Mouse (Mus musculus): ENCODE data around the gene Cachd1. TPM values are rescaled to one million over a fixed set of nuclear protein-coding genes. Genes with fewer than 3 reads are reported as not detected.

The Cachd1 gene
- 20.6 and 24.5 TPM in 2 replicates for polyA plus RNA-seq (2016; fragmentation: Nextera tagmentation; extraction: Ambion mirVana)

DNA sequence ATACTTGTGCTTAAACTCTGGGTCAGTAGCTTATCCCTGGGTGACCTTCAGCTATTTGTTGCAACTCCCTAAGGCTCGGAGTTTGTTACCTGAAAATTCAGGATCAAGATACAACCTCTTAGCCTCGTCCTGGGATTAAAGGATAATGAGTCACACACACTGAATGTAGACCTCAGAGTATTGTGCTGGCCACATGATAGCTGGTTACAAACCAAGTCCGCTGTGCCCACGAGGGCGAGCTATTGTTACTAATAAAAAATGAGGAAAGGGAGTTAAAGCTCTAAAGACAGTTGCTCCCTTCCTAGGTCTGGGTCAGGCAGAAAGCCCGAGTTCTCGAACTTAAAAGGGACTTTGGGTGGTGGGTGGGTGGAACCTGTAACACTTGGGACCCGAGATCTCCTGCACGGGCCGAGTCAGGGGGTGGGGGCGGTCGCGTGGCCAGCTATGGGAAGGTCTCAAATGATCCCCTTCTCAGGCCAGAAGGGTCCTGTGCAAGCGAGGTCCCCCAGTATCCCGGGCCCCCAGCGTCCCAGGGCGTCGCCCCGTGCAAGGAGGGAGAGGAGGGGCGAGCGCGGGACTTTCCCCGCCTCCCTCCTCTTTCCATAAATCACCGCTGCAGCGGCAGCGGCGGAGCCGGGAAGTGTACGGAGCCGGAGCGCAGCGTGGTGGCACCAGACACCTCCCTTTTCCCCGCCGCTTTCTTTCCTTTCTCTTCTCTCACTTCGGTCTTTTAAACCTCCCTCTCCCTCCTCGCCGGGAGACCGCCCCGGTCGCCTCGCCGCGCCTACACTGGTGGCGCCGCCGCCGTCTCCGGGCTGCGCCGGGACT, at the start of gene Cachd1:
Cachd1 (plus strand) TSS at position 633 of the 828 bp plus-strand sequence.
- WGBS: under 1% methylated on average over 50 of the region's 50 CpGs
- DNase-seq (ENCODE audit: low spot score): peak; percentile 84
- Histone ChIP-seq H3K36me3 (replicated peaks) (no peaks in the 10 kb centered on the region), H3K27me3 (replicated peaks; ENCODE audit: low read depth, poor library complexity, severe bottlenecking) (0 out of 2 replicates have a peak, but pooled peaks cover 7% of the 10 kb centered on the region), H3K4me1 (peaks cover 44% of the 10 kb centered on the region), H3K9me3 (no peaks in the 10 kb centered on the region), H3K4me3 (peak within 1 kb of the TSS; percentile 93), H3K27ac (replicated peaks) (peak within 1 kb of the TSS; percentile 97)

DNA sequence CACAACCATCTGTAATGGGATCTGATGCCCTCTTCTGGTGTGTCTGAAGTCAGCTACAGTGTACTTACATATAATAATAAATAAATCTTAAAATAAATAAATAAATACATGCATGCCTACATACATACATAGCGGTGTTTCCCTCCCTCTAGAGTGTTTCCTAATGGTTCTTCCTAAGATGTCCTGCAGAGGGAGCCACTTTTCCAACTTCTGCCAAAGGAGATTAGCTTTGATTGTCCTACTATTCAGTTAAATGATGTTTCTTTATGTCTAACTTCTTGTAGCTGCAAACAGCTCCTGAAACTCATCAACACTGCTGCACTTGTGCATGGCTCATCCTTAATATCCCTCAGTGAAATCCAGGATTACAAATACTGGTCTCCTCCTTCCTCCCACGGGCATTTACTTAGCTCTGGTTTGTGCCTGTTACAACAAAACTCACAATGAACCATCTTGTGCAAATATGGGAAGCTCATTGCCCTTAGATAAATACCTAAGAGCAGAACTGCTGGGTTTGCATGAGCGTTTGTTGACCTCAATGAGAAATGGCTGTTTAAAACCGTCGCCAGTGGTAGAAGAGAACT, 47.5 kb upstream of the Cachd1 start:
- Histone ChIP-seq H3K36me3 (replicated peaks) (no peaks in the 10 kb centered on the region), H3K27me3 (replicated peaks; ENCODE audit: low read depth, poor library complexity, severe bottlenecking) (no peaks in the 10 kb centered on the region), H3K4me3 (no peak overlapping the region), H3K27ac (replicated peaks) (no peak overlapping the region), H3K9me3 (no peaks in the 10 kb centered on the region), H3K4me1 (no peaks in the 10 kb centered on the region)
- DNase-seq (ENCODE audit: low spot score): no peak
- WGBS: 82% methylated on average over 5 of the region's 5 CpGs

DNA sequence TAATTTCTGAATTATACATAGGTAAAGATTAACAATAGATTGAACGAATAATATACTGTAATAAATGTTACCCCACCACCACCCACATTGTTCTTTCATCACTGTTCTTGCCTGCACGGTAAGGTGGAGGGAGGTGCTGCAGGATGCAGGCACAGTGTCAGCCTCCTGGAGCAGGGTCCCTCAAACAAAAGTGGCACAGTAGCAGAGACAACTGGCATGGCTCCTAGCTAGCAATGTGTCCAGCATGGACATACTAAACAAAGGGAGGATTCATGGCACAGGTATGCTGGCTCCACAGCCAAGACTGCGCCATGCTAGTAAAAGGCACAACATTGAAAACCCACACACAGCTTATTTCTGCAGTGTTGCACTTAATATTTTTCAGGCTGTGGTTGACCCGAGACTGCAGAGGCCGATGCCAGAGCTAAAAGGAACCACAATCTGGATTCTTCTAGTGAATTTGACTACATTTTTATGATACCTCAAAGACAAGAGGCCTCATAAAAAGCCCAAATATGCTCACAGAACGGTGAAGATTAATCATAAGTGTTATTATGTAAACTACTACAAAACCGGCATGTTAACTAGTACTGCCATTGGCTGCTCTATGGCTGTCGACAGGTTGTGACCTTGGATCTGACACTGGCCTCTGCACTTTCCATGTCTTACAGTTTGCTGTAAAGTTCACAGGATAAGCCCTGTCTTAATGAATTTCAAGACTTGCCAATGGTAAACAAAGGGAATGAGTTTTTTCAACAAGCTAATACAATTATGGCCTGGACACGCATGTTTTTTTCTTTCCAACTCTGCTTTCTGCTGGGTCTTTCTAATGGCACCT, 41.2 kb upstream of the Cachd1 start:
- DNase-seq (ENCODE audit: low spot score): no peak
- Histone ChIP-seq H3K4me1 (no peaks in the 10 kb centered on the region), H3K27me3 (replicated peaks; ENCODE audit: low read depth, poor library complexity, severe bottlenecking) (no peaks in the 10 kb centered on the region), H3K36me3 (replicated peaks) (no peaks in the 10 kb centered on the region), H3K4me3 (no peak overlapping the region), H3K27ac (replicated peaks) (no peak overlapping the region), H3K9me3 (no peaks in the 10 kb centered on the region)
- 78% methylated on average over 9 of the region's 9 CpGs for WGBS

DNA sequence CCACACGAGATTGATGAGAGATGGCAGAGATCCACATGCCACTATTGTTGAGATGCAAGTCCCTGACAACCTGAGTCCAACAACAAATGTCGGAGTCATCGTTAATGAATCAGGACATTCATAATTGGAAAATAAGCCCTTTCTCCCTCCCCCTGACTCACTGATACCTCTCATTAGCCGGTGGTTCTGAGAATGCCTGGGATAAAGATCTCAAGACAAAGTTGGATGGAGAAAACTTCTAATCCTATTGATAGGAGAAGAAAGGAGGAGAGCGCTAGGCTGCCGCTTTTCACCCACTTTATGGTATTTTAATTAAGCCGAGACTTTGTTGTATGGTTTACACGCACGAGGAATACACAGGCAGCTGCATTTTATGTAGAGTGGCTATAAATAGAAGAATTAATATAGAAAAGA, 40.5 kb upstream of the Cachd1 start:
- Histone ChIP-seq H3K4me3 (no peak overlapping the region), H3K27me3 (replicated peaks; ENCODE audit: low read depth, poor library complexity, severe bottlenecking) (no peaks in the 10 kb centered on the region), H3K4me1 (no peaks in the 10 kb centered on the region), H3K27ac (replicated peaks) (no peak overlapping the region), H3K9me3 (no peaks in the 10 kb centered on the region), H3K36me3 (replicated peaks) (no peaks in the 10 kb centered on the region)
- no peak for DNase-seq (ENCODE audit: low spot score)
- WGBS: 74% methylated on average over 9 of the region's 9 CpGs

DNA sequence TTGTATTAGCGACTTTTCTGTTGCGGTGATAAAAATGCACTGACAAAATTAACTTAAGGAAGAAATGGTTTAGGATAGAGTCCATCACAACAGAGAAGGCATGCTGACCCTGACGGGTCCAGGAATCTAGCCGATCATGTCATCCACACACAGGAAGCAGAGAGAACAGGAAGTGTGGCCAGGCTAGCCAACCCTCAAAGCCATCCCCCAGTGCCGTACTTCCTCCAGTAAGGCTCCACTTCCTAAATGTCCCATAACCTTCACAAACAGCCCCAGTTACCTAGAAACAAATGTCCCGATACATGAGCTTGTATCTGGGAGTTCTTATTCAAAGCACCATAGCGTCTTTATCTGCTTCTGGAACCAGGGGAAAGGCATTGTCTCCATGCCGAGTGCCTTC, 32.9 kb upstream of the Cachd1 start:
- Histone ChIP-seq H3K9me3 (no peaks in the 10 kb centered on the region), H3K4me1 (no peaks in the 10 kb centered on the region), H3K4me3 (no peak overlapping the region), H3K36me3 (replicated peaks) (no peaks in the 10 kb centered on the region), H3K27ac (replicated peaks) (no peak overlapping the region), H3K27me3 (replicated peaks; ENCODE audit: low read depth, poor library complexity, severe bottlenecking) (no peaks in the 10 kb centered on the region)
- no peak for DNase-seq (ENCODE audit: low spot score)
- WGBS: 89% methylated on average over 8 of the region's 8 CpGs

DNA sequence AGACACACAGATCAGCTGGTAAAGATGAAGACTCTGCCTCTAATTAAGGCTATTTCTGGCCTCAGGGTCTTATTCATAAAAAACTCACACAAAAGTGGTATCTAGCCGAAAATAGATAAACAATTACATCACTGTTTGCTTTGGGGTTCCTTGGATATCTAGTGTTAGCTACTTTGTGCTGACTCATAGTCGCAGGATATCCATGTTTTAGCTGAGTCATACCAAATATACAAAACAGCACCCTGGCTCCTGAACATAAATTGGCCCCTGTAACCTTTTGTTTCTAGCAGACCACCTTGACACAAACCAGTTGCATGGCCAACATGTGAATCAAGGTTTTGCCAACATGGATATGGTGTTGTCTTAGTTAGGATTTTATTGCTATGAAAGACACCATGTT, 24.2 kb upstream of the Cachd1 start:
- Histone ChIP-seq H3K4me3 (no peak overlapping the region), H3K9me3 (no peaks in the 10 kb centered on the region), H3K4me1 (no peaks in the 10 kb centered on the region), H3K36me3 (replicated peaks) (no peaks in the 10 kb centered on the region), H3K27me3 (replicated peaks; ENCODE audit: low read depth, poor library complexity, severe bottlenecking) (no peaks in the 10 kb centered on the region), H3K27ac (replicated peaks) (no peak overlapping the region)
- WGBS: 82% methylated on average over 2 of the region's 2 CpGs
- no peak for DNase-seq (ENCODE audit: low spot score)

DNA sequence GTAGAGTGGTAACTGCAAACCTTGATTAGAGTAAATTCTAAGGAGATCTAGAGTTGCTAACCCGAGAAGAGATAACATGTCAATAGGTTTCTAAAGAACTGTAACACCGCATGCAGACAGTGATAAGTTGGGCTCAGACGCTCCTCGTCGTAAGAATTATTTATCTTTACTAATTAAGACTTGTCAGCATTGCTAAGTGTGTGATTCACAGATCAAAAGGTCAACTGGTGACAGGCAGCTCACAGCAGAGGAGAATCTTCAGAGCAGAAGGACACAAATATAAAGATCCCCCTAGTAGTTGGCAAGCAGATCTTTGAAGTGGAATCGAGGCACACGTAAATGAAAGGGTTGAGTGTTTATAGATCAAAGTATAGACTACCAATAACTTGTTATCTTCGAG, 20.8 kb upstream of the Cachd1 start:
- 73% methylated on average over 8 of the region's 8 CpGs for WGBS
- DNase-seq (ENCODE audit: low spot score): no peak

DNA sequence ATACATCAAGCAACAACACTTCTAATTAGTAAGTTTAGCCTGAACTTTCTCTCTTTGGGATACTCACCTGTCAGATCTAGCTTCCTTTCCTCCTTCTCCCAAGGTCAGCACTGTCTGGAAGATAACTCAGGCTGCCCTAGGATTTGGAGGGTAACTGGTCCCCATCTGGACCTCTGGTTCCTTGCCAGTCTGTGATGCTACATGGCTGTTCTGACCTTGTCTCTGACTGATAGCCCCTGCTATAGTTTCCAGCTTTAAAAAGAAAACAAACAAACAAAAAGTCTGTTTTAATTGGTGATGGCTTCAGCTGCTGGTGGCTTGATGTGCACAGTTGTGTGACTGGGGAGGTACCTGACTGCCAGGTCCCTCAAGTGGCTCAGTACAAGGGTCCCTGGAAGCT, 20.0 kb upstream of the Cachd1 start:
- Histone ChIP-seq H3K9me3 (no peaks in the 10 kb centered on the region), H3K4me1 (no peaks in the 10 kb centered on the region), H3K27ac (replicated peaks) (no peak overlapping the region), H3K27me3 (replicated peaks; ENCODE audit: low read depth, poor library complexity, severe bottlenecking) (no peaks in the 10 kb centered on the region), H3K4me3 (no peak overlapping the region), H3K36me3 (replicated peaks) (no peaks in the 10 kb centered on the region)
- DNase-seq (ENCODE audit: low spot score): no peak

More for the DNA sequence above, 20.8 kb upstream of the Cachd1 start:
- H3K4me1 ChIP-seq: no peaks in the 10 kb centered on the region
- H3K27me3 ChIP-seq (replicated peaks; ENCODE audit: low read depth, poor library complexity, severe bottlenecking): no peaks in the 10 kb centered on the region
- no peak overlapping the region for H3K4me3 ChIP-seq
- H3K36me3 ChIP-seq (replicated peaks): no peaks in the 10 kb centered on the region
- H3K27ac ChIP-seq (replicated peaks): no peak overlapping the region
- no peaks in the 10 kb centered on the region for H3K9me3 ChIP-seq

DNA sequence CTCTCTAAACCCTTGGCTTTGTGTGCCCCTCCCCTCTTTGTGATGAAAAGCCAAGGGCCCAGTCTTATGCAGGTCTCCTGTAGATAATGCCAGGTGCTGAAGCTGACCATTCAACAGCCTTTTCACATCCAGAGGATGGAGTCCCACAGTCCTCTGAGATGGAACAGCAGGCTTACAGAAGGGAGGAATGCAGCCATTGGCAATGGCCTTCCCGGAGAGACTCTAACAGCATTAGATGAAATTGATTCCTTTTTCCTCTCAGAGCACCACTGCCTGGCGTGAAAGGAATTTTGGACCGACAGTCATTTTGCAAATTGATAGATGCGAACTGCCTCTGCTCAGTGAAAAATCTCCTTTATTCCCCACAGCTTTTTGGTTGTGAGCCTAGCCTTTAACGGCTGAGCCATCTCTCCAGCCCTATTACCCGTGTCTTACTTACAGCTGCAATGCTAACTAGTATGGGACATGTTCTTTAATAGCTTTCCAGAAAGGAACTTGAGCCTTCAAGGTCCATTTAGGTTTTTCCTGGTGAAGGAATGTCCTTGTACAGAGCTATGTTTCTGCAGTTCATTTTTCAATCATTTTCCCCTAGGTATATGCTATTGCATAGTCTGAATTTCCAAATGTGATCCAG, 18.1 kb upstream of the Cachd1 start:
- H3K27me3 ChIP-seq (replicated peaks; ENCODE audit: low read depth, poor library complexity, severe bottlenecking): no peaks in the 10 kb centered on the region
- H3K27ac ChIP-seq (replicated peaks): no peak overlapping the region
- H3K36me3 ChIP-seq (replicated peaks): no peaks in the 10 kb centered on the region
- DNase-seq (ENCODE audit: low spot score): no peak
- H3K4me3 ChIP-seq: no peak overlapping the region
- H3K9me3 ChIP-seq: no peaks in the 10 kb centered on the region
- 86% methylated on average over 6 of the region's 6 CpGs for WGBS
- no peaks in the 10 kb centered on the region for H3K4me1 ChIP-seq

DNA sequence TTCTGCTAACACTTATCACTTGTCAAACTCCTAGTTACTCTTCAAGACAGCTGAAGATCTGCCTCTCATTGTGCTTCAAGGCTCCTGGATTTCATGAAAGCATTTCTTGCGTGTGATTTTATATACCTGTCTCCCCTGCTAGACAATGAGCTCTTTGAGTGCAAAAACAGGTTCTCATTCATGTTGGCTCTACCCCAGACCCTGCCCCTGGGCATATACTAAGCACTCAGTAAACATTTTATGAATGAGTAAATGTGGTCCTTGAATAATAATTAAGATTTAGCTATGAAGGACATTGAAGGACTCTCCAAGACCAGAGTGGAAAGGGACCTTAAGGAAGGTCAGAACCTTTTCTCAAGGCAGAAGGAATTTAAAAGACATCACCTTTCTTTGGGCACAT, 16.9 kb upstream of the Cachd1 start:
- Histone ChIP-seq H3K9me3 (no peaks in the 10 kb centered on the region), H3K27ac (replicated peaks) (no peak overlapping the region), H3K36me3 (replicated peaks) (no peaks in the 10 kb centered on the region), H3K4me3 (no peak overlapping the region), H3K4me1 (no peaks in the 10 kb centered on the region), H3K27me3 (replicated peaks; ENCODE audit: low read depth, poor library complexity, severe bottlenecking) (no peaks in the 10 kb centered on the region)
- no peak for DNase-seq (ENCODE audit: low spot score)
- WGBS: 71% methylated on average over 1 of the region's 1 CpGs

DNA sequence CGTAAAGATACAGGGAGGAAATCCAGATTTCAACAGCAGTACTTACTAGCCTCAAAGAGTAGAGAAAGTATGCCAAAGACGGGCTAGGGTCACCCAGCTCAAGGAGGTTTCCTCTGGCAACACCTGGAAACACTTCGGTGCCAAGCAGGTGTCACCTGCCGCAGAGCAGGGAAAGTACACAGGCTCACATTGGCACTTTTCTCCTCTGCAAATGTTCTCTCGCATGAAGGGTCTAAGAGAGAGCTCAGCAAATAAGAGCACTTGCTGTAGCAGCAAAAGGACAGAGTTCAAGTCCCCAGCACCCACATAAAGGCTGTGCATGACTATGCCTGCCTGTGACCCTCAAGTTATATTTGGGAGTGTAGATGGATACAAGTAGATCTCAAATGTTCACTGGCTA, 16.1 kb upstream of the Cachd1 start:
- Histone ChIP-seq H3K27me3 (replicated peaks; ENCODE audit: low read depth, poor library complexity, severe bottlenecking) (no peaks in the 10 kb centered on the region), H3K4me1 (no peaks in the 10 kb centered on the region), H3K4me3 (no peak overlapping the region), H3K36me3 (replicated peaks) (no peaks in the 10 kb centered on the region), H3K27ac (replicated peaks) (no peak overlapping the region), H3K9me3 (no peaks in the 10 kb centered on the region)
- DNase-seq (ENCODE audit: low spot score): no peak
- WGBS: 84% methylated on average over 5 of the region's 5 CpGs

DNA sequence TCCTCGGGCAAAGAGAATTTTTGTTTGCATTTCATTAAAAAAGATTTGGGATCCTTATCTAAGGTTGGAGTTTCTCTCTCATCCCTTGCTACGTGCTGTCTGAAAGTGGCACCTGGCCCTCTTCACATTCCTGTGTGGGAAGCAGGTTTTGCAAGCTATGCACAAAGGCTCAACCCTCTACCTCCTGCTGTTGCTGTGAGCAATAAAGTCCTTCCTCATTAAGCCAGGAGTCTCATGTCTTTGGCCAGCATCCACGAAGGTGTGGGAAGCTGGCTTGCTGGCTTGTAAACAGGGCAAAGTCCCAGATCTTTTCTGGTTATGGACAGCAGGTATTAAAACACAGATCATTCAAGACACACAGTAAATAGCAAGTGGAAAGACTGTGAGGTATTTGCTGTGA, 7.9 kb upstream of the Cachd1 start:
- no peak overlapping the region for H3K4me3 ChIP-seq
- DNase-seq (ENCODE audit: low spot score): no peak
- no peaks in the 10 kb centered on the region for H3K9me3 ChIP-seq
- H3K27me3 ChIP-seq (replicated peaks; ENCODE audit: low read depth, poor library complexity, severe bottlenecking): 0 out of 2 replicates have a peak, but pooled peaks cover 8% of the 10 kb centered on the region
- H3K36me3 ChIP-seq (replicated peaks): no peaks in the 10 kb centered on the region
- WGBS: 57% methylated on average over 3 of the region's 3 CpGs
- no peaks in the 10 kb centered on the region for H3K4me1 ChIP-seq
- no peak overlapping the region for H3K27ac ChIP-seq (replicated peaks)
